Mouse (Mus musculus): ENCODE results near the gene Alb.

The Alb gene

DNA sequence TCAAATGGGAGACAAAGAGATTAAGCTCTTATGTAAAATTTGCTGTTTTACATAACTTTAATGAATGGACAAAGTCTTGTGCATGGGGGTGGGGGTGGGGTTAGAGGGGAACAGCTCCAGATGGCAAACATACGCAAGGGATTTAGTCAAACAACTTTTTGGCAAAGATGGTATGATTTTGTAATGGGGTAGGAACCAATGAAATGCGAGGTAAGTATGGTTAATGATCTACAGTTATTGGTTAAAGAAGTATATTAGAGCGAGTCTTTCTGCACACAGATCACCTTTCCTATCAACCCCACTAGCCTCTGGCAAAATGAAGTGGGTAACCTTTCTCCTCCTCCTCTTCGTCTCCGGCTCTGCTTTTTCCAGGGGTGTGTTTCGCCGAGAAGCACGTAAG lies at the start of gene Alb:
Gene Alb, plus strand, starts transcription at position 279 of the 400 bp plus-strand sequence.
- DNase-seq (ENCODE audit: low read depth): no peak

DNA sequence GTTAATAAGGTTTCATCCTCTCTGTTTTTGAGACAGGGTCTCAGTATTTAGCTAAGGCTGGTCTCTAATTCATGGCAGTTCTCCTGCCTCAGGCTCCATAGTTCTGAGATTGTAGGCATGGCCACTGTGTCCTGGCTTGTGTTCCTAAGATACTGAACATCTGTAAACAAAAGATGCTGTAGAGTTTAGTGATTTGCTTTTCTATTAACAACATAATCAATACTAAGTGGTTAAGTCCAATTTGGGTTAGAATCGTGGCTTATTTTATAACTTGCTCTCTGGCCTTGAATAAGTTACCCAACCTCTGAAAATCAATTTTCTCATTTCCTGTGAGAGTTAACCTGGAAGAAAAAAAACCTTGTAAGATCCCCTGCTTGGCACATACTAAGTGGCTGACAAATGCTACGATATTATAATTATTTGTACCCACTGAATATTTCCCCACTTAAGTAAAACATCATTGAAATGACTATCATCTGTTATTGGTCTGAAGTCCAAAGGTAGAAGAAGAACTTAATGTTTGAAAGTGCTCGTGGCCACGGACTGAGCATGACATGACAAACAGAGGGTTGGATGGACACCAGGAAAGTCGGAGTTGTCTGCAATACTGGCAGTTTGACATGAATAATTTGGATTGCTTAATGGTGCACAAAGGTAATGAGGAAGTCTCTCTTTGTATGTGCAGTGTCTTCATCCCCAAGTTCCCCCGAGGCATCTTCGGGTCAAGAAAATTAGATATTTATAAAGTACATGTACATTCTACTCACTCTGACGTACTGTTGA lies 46.4 kb upstream of the Alb start:
- DNase-seq (ENCODE audit: low read depth): no peak

DNA sequence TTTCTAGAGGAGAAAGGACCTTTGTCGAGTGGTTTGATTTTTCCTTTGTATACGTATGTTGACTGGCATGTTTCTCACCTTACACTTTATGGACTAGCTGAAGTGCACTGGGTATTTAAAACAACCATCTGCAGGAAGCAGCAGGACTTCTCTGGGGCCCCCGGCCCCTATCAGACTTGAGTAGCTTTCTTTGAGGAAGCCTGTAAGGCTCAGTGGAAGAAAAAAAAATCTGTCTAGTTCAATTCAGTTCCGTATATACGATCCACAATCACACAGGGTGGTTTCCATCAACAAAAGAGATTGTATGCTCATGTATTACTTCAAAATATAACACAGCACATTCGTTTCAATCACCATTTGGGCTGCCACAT lies 45.8 kb upstream of the Alb start:
- DNase-seq (ENCODE audit: low read depth): no peak

DNA sequence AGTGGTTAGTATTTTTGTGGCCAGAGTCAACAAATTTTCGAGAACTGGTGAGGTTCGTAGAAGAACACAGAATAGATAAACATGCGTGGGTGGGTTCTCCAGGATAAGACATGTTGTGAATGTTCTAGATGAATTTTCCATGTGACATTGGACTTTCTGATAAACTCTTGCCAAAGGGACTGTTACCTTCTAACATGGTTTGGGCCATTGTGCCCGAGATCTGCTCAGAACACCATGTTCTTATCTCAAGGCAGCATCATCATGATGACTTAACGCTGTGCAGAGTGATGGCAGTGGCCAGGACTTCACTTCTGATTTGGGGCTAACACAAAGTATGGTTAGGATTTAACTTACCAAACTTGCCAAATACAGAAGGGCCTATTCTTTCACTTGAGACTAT lies 36.1 kb upstream of the Alb start:
- no peak for DNase-seq (ENCODE audit: low read depth)

DNA sequence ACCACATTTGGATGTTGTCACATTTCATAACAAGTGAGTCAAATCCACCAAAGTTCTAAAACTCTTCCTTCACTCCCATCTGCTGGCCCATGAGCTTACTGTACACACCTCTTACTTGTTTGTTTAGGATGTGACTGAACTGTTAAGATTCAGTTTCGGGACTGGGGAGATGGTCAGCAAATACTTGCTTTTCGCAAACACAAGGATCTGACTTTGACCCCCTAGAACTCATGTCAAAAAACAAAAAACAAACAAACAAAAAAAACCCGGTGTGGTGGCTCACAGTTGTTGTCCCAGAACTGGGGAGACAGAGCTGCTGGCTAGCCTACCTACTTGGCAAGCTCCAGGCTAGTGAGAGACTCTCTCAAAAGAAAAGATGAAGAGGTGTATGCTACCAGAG lies 35.5 kb upstream of the Alb start:
- no peak for DNase-seq (ENCODE audit: low read depth)

DNA sequence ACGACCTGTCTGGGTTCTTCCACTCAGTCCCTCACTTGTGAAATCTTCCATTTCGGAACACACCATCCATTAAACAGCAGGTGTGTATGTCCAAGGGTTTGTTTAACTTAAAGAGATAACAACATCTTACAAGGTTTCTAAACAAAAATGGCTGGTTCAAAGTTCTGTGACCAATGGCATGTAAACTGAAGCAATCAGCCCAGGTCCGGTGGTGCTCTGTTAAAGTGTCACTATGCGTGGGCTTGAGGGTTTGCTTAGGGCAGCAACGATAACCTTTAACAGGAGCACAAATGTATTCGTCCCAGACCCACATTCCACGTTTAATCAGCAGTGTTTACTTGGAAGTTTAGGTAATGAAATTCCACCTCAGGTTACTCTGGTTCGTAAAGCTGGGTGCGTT lies 29.6 kb upstream of the Alb start:
- DNase-seq (ENCODE audit: low read depth): no peak

DNA sequence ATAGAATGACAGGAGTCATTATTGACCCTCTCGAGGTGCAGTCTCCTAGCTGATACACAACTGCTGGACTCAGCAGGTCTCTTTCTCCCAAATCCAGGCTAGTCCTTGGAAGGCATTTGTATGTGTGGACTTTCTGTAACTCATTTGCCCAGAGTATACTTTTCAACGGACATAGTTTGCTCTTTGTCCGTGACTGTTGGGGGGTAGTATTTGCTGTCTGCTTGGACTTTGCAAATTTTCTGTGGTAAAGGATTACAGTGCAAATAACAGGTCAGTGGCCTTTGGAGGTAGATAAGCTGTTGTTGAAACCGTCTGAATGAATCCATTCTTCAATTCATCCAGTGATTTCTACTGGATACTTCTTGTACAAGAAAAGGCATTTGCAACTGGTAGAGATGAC lies 21.5 kb upstream of the Alb start:
- DNase-seq (ENCODE audit: low read depth): no peak

DNA sequence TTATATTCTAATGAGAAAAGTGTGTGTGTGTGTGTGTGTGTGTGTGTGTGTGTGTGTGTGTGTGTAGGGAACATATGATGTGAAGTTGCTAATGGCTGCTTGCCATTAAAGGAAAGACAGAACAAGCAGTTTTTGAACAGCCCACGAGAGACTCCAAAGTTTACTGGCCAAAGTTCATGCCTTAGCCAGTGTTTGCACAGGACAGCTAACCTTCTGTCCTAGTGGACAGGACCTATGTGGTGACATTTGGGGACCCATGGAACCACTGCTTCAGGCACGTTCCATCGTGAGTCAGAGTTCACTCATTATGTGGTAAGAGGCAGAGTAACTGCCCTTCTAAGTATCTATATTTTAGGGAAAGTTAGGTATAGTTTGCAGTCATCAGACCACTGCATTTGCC lies 13.1 kb upstream of the Alb start:
- DNase-seq (ENCODE audit: low read depth): no peak

DNA sequence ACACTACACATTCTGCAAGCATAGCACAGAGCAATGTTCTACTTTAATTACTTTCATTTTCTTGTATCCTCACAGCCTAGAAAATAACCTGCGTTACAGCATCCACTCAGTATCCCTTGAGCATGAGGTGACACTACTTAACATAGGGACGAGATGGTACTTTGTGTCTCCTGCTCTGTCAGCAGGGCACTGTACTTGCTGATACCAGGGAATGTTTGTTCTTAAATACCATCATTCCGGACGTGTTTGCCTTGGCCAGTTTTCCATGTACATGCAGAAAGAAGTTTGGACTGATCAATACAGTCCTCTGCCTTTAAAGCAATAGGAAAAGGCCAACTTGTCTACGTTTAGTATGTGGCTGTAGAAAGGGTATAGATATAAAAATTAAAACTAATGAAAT lies 10.7 kb upstream of the Alb start:
- DNase-seq (ENCODE audit: low read depth): no peak

DNA sequence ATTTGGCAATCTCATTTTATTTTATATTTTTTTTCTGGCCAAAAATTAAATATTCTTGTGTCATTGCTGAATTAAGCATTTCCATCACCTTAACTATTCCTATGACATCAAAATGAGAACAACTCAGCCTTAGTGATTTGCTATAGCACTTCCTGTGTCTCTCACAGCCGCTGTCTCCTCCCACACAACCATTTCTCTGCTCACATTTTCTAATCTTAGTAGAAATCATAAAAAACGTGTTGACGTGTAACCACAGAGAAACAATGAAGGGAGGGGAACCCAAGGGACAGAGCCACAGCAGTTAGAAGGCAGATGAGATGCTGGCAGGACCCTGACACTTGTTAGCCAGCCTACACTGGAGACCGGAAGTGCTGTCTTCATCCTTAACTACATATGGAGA lies 8.0 kb upstream of the Alb start:
- DNase-seq (ENCODE audit: low read depth): no peak

DNA sequence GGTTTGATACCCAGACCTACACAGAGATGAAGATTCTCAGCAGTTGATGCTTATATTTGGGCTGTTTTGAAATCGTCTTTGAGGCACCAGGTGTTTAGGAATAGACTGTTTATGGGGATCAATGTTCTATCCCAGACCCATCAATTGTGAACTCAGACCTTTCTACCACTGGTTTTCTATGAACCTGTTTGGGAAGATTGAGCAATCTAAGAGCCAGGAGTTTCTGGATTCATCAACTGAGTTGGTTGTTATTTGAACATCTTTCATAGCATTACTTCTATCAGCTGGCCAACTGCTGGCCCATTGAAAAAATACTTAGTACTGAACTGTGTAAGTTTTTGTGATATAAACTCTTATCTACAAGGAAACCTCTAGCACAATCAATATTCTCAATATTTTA lies 3.5 kb upstream of the Alb start:
- no peak for DNase-seq (ENCODE audit: low read depth)

DNA sequence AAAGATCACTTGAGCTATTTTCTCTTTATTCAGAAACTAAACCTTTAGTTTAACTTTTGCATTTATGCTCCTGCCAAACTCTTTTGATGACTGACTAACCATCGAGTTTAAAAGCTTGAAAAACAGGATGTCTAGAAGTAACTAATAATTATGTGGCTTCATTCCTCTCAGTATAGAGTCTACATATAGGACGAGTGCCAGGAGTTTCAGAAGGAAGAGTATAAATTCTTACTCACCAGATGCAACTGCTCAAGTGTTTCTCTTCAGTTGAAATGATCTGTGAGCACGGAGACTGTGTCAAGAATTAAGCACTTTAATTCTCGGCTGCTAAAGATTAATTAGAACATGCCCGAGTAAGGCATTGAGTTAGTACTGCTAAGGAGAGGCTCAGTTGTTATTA lies 2.0 kb upstream of the Alb start:
- DNase-seq (ENCODE audit: low read depth): no peak

DNA sequence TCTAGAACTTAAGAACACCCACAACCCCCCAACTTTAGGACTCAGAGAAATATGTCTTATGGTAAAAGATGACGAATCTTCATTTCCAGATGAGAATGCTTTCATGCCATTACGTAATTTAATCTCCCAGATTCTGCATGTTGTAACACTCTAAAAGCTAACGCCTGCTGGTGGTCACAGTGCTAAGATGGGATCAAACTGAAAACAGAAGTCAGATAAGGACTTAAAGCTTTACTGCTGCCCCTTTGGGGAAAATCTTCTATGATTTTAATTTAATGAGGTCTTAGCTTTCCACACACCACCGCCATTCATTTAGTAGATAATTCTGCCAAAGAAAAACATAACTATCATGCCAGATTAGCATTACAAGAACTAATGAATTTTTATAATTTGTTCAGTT lies 6.1 kb downstream of the Alb start:
- peak; percentile 11 for DNase-seq (ENCODE audit: low read depth)

DNA sequence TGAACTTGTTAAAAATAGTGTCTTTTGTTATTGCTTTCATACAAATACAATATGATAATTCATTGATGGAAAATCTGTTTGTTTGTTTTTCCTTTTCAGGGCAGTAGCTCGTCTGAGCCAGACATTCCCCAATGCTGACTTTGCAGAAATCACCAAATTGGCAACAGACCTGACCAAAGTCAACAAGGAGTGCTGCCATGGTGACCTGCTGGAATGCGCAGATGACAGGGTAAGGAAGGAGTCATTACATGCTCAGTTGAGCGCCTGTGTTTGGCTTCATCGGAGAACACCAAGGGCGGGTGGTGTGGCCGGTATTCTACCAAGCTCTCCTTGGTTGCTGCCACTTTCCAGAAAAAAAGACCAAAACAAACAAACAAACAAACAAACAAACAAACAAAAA lies 6.5 kb downstream of the Alb start:
- DNase-seq (ENCODE audit: low read depth): peak; percentile 14

DNA sequence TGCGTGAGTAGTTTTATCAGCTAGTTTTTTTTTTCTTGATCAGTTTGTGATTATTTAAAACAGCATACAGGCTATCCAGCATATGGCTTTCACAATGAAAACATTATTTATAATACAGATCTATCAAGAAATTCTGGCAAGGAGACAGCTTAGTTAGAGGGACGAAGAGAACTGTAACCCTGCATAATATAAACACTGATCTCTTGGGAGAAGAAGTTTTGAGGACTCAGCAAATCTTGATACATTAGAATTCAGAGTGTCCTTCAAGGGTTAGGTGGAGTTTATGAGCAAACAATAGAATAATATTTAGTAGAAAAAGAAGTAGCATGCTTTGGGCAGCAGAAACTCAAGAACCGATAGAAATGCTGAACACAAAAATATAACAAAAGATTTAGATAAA lies 10.1 kb downstream of the Alb start:
- DNase-seq (ENCODE audit: low read depth): no peak

DNA sequence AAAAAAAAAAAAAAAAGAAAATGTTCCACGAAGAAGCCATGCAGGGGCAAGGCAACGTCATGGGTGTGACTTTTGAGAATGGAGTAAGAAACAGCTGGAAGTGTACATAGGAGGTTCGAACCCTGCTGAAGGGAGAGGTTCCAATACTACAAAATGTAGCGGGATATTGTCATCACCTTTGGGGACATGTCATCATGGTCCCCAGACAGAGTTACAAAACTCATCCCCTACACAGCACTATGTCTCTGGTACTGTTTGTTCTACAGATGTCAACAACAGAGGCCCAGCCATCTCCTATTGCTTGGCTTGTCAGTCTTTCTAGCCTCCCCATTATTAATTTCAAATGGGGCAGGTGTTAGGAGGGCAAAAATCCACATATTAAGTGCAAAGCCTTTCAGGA lies 13.2 kb downstream of the Alb start:
- no peak for DNase-seq (ENCODE audit: low read depth)

DNA sequence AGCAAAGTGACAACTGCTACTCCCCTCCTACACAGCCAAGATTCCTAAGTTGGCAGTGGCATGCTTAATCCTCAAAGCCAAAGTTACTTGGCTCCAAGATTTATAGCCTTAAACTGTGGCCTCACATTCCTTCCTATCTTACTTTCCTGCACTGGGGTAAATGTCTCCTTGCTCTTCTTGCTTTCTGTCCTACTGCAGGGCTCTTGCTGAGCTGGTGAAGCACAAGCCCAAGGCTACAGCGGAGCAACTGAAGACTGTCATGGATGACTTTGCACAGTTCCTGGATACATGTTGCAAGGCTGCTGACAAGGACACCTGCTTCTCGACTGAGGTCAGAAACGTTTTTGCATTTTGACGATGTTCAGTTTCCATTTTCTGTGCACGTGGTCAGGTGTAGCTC lies 13.7 kb downstream of the Alb start:
- no peak for DNase-seq (ENCODE audit: low read depth)

DNA sequence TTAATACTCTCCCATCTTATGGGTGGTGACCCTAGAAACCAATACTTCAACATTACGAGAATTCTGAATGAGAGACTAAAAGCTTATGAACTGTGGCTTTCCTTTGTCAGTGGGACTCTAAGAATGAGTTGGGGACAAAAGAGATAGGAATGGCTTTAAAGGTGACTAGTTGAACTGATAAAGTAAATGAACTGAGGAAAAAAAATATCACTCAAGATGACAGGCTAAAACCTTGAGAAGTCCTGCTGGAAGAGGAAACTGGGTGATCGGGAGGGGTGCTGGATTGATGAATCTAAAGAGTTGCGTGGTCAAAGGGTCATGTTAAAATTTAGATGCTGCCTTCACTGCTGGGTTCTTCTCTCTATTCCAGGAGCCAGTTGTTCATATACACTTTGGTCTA lies 16.0 kb downstream of the Alb start:
- no peak for DNase-seq (ENCODE audit: low read depth)

DNA sequence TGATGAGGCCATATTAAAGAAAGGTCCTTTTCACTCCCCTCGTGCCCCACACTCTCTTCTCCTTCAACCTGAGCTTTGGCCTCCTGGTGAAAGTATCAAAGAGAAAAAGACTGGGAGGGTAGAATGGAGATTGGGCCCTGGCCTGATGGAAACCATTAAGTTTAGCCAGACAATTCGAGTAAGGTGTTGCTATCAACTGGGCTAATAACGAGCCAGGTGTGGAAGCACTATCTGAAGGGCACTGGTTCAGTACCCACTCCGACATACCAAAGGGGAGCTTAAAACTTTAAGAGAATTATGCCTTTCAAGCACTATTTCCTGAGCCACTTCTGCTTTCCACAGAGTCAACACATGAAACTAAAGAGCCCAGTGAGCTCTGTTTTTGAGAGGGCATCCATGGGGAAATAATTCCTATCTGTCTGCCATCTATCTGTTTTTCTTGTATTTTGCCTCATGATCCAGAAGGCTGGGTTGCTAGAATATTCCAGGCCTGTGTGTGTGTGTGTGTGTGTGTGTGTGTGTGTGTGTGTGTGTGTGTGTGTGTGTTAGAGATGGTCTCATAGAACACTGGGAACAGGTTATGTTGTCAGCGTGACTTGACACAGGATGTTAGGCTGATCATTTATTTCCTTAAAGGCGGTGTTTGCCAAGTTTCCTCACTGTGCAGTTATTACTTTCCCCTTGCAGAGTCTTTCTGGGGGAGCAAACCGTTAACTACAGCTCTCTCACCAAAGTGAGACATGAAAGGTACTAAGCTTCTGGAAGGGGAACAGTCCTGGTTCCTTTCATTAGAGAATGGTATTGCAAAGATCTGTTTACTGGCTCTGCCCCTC lies 16.8 kb downstream of the Alb start:
- DNase-seq (ENCODE audit: low read depth): no peak

DNA sequence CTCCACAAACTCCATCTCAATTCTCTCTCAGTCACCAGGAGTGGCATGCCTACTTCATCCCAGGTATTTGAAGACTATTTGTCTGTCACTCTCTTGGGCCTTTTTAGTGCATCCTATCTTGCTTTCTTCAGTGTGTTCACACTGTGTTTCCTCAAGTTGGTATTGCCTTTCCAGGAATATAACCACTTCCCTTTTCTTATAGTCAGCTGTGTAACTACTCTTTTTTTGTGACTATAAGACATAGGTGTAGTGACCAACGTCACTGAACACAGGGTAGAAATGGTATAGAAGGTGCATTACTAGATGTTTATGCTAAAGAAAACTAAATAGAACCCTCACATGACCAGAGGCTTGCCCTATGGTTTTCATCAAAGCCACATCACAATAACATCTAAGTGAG lies 18.2 kb downstream of the Alb start:
- no peak for DNase-seq (ENCODE audit: low read depth)

DNA sequence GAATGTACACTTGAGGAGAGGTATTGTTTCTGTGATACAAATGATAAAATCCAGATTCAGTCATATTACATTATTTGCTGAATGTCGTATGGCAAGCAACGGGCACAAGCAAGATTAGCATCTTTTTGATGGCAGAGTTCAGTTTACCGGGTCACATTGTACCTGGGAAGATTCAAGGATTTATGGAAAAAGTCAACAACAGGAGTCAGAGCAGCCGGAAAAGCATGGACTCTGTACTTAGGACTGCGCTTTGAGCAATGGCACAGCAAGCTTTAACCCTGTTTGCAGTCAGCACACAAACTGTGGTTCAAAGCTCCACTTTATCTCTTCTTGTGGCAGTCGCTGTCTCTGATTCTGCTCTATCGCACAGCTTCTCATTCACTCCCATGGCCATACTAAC lies 24.9 kb downstream of the Alb start:
- DNase-seq (ENCODE audit: low read depth): no peak

DNA sequence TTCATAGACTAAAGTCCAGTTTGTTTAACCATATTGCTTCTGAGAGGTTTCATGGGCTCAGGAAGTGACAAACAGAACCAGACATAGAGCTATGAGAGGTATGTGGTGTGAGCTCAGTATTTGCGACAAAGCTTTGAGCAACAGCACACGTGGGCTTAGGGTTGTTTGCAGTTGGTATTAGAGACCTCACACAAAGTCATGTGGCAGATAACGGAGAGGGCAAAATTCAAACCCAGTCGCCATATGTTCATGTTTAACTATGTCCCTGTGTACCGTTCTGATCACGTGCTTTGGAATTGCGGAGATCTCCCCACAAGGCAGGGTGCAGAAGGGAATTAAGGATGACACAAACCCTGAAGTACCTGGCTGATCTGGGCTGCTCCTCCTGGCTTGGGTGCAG lies 27.6 kb downstream of the Alb start:
- no peak for DNase-seq (ENCODE audit: low read depth)

DNA sequence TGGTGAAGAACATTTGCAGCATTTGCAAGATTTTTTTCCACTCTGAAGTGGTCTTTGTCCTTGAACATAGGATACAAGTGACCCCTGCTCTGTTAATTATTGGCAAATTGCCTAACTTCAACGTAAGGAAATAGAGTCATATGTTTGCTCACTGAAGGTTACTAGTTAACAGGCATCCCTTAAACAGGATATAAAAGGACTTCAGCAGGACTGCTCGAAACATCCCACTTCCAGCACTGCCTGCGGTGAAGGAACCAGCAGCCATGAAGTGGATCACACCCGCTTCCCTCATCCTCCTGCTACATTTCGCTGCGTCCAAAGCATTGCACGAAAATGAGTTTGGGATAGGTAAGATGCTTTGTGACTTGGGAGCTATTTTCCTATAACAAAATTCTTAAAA lies 29.8 kb downstream of the Alb start, which contains the start of gene Afp:
Gene Afp, plus strand, starts transcription at position 220 of the 400 bp plus-strand sequence.
- no peak for DNase-seq (ENCODE audit: low read depth)

DNA sequence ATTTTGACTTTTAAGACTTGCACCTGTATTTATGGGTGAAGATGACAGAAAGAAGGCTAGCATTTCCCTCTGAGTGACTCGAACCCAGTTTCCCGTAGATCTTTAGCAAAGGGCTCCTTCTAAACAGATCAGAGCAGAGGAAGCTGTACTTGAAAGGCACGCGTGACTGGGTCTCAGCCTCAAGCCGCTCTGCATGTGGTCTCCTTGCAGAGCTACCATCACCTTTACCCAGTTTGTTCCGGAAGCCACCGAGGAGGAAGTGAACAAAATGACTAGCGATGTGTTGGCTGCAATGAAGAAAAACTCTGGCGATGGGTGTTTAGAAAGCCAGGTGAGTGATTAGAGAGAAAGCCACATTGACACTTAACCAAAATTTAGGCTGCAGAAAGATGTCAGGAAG lies 31.7 kb downstream of the Alb start:
- no peak for DNase-seq (ENCODE audit: low read depth)

Measured in NIH3T3 (cell line).